Mouse (Mus musculus) bone marrow, adult 2 months (tissue): Measurements from ENCODE around the gene Cd82.

Experiments used
- CTCF ChIP-seq: fragments of 200-500 bp; IDR thresholded peaks from 2 replicates; pipeline ENCODE4 v1.5.1; 2011; ENCODE audit warnings: low read length, control low read depth; ENCODE audit not compliant: control insufficient read depth, insufficient read depth
- POLR2A ChIP-seq: fragments of 200-500 bp; IDR thresholded peaks from 2 replicates; pipeline ENCODE4 v1.6.1; 2011; ENCODE audit warnings: low read depth, mild to moderate bottlenecking, control low read depth, low read length, borderline replicate concordance; ENCODE audit not compliant: control insufficient read depth

- TF ChIP-seq CTCF = no peak
- 0 out of 2 replicates have a peak, but pooled peaks have one; percentile 21 for TF ChIP-seq POLR2A
These were observed 15.3 kb downstream of the Cd82 start for GRCm38 (mm10) chr2:93447500-93448249.
